Mouse (Mus musculus) hindbrain, embryonic 11.5 days (tissue): ENCODE data around the gene Exosc2. TPM values are rescaled to one million over a fixed set of nuclear protein-coding genes. Genes with fewer than 3 reads are reported as not detected.

Source experiments
- ATAC-seq: fragments of 200-750 bp; cut with Nextera tagmentation; 2 replicates; pipeline ENCODE4 v1.8.0; 2017; ENCODE audit warnings: mild to moderate bottlenecking, moderate TSS enrichment, moderate library complexity; ENCODE audit not compliant: low FRiP score
- DNase-seq: peaks from one replicate; pipeline ENCODE4 v3.0.0-alpha.2; 2015; ENCODE audit warnings: low spot score
- H3K27ac ChIP-seq: fragments of 300-500 bp; sonication (generic); 2 replicates; pipeline ENCODE4 v1.5.1; 2014; ENCODE audit warnings: mild to moderate bottlenecking, low read depth, low read length
- H3K27me3 ChIP-seq: fragments of 300-500 bp; sonication (generic); 2 replicates; pipeline ENCODE4 v1.6.1; 2014; ENCODE audit warnings: mild to moderate bottlenecking, low read length, moderate library complexity, mixed read lengths; ENCODE audit not compliant: control insufficient read depth, insufficient read depth
- H3K36me3 ChIP-seq: fragments of 300-500 bp; sonication (generic); 2 replicates; pipeline ENCODE4 v1.6.1; 2014; ENCODE audit warnings: mild to moderate bottlenecking, low read length, moderate library complexity, mixed read lengths; ENCODE audit not compliant: control insufficient read depth, insufficient read depth
- H3K4me1 ChIP-seq: fragments of 300-500 bp; sonication (generic); replicated peaks from 2 replicates; pipeline ENCODE4 v1.6.1; 2014; ENCODE audit warnings: low read length, mixed read lengths; ENCODE audit not compliant: control insufficient read depth, insufficient read depth
- H3K4me2 ChIP-seq: fragments of 300-500 bp; sonication (generic); replicated peaks from 2 replicates; pipeline ENCODE4 v1.6.1; 2014; ENCODE audit warnings: mild to moderate bottlenecking, low read depth, low read length
- H3K4me3 ChIP-seq: fragments of 300-500 bp; sonication (generic); 2 replicates; pipeline ENCODE4 v1.5.1; 2014; ENCODE audit warnings: low read depth, low read length
- H3K9ac ChIP-seq: fragments of 300-500 bp; sonication (generic); 2 replicates; pipeline ENCODE4 v1.6.1; 2014; ENCODE audit warnings: low read depth, low read length
- H3K9me3 ChIP-seq: fragments of 300-500 bp; sonication (generic); 2 replicates; pipeline ENCODE4 v1.6.1; 2016; ENCODE audit warnings: low read length; ENCODE audit not compliant: control insufficient read depth
- WGBS: fragments of 180-500 bp; shearing (Covaris S2); extraction: QIAGEN DNeasy Blood & Tissue Kit; methylation state at CpG from one replicate; pipeline ENCODE4 v1.1.7; 2014; 5-methylcytosine and 5-hydroxymethylcytosine counted together
- polyA plus RNA-seq: library from polyadenylated mRNA; unstranded; fragments of >200 nt; fragmentation: Nextera tagmentation; extraction: Ambion mirVana; gene quantifications from 2 replicates; pipeline ENCODE4 v1.2.1, GENCODE M21; 2014

Gene Exosc2
- polyA plus RNA-seq, 1 experiment from 2014 or later: 50.8 TPM

DNA sequence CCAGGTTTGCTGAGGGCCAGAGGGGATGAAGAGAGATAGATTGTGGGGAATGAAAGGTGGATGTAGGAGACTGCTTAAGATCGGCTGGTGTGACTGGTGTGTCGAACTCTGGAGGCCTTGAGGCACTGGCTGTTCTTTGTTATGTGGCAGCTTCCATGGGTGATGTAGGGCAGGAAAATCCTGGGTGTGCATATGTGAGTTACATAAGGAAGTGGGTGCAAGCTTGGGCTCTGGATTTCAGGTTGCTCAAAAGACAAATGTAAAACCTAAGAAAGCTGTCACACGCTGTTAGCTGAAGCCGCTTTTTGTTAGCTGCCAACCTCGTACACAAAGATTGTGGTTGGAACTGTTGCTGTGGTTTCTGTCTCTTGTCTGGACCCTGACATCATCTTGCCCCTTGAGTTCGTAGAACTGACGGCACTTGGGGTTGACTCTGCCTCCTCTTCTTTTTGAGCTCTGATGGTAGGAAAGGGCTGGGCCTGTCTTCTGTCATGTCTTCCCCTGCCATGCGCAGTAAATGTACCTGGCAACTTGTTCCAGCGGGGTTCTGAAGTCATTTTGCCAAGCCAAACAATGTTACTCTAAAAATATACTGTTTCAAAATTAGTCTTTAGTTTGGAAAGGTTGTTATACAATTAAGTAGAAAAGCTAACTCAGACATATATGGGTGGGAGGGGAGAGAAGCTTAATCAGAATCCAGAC is 57.2 kb downstream of the Exosc2 start:
- no peaks in the 10 kb centered on the region for H3K4me1 ChIP-seq
- DNase-seq (no peak), ATAC-seq (no peak)
- WGBS: 93% methylated on average over 9 of the region's 9 CpGs
- no peak overlapping the region for H3K4me2 ChIP-seq
- H3K36me3 ChIP-seq: no peaks in the 10 kb centered on the region
- H3K9ac ChIP-seq: no peak overlapping the region
- no peaks in the 10 kb centered on the region for H3K27me3 ChIP-seq
- no peak overlapping the region for H3K27ac ChIP-seq
- no peak overlapping the region for H3K4me3 ChIP-seq
- H3K9me3 ChIP-seq: no peaks in the 10 kb centered on the region

DNA sequence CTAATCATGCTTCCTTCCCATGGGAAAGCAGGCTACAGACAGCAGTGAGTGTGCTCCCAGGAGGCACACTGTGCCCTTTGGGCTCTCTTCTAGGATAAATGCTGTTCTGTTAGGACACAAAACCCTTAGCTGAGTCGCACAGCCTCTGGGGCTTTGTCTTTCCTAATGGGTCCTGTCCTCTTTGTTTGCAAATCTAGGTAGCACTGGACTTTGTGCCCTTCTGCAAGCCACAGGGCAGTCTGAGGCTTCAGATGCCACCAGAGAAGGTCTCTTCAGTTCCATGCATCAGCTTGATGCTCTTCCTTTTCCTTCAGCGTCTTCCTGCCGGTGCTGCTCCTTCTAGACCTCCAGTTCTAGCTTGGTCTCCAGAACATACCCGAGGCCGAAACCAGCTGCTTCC is 60.1 kb downstream of the Exosc2 start:
- no peak overlapping the region for H3K9ac ChIP-seq
- WGBS: 89% methylated on average over 5 of the region's 5 CpGs
- H3K27me3 ChIP-seq: no peaks in the 10 kb centered on the region
- no peak overlapping the region for H3K4me2 ChIP-seq
- ATAC-seq (no peak), DNase-seq (no peak)
- H3K4me3 ChIP-seq: no peak overlapping the region
- H3K9me3 ChIP-seq: no peaks in the 10 kb centered on the region
- H3K4me1 ChIP-seq: no peaks in the 10 kb centered on the region
- no peaks in the 10 kb centered on the region for H3K36me3 ChIP-seq
- no peak overlapping the region for H3K27ac ChIP-seq

Other genes starting within 250 kb of the Exosc2 start
- gene Ass1, start 200.5 kb upstream of the Exosc2 start, polyA plus RNA-seq: 10.3 and 11.0 TPM in 2 replicates
- gene Fubp3, start 98.1 kb upstream of the Exosc2 start, polyA plus RNA-seq: 82.7 and 86.9 TPM in 2 replicates
- gene Prdm12, start 30.7 kb upstream of the Exosc2 start, polyA plus RNA-seq: 4.0 and 6.7 TPM in 2 replicates
- 28.6 and 30.2 TPM in 2 replicates for gene Abl1, start 17.7 kb downstream of the Exosc2 start, polyA plus RNA-seq
- 0.08 and 0.28 TPM in 2 replicates for gene Qrfp, start 139.9 kb downstream of the Exosc2 start, polyA plus RNA-seq
- 0.74 and 0.91 TPM in 2 replicates for gene Fibcd1, start 175.3 kb downstream of the Exosc2 start, polyA plus RNA-seq
- gene Lamc3, start 216.6 kb downstream of the Exosc2 start, polyA plus RNA-seq: 4.8 and 5.0 TPM in 2 replicates